Mouse (Mus musculus) kidney, postnatal 25 days (tissue): ENCODE measurements at regions not wholly inside any gene's neighbourhood (a gene's known extent, or its start where the extent isn't known, plus 50 kb on each side); places are given as distances from the start of the nearest gene placed in this dataset.

ENCODE experiments used
- DNase-seq, 2 experiments: peaks; one replicate each; pipeline ENCODE4 v3.0.0; 2021; ENCODE audit warnings: mixed read lengths in 2 of 2

GRCm38 (mm10) chr13:42593488-42594170 lies 86.8 kb upstream of the Phactr1 start:
- no peak for DNase-seq

GRCm38 (mm10) chr13:42595180-42595579 lies 85.2 kb upstream of the Phactr1 start:
- no peak for DNase-seq

GRCm38 (mm10) chr13:42597781-42598180 lies 82.6 kb upstream of the Phactr1 start:
- no peak for DNase-seq

DNA sequence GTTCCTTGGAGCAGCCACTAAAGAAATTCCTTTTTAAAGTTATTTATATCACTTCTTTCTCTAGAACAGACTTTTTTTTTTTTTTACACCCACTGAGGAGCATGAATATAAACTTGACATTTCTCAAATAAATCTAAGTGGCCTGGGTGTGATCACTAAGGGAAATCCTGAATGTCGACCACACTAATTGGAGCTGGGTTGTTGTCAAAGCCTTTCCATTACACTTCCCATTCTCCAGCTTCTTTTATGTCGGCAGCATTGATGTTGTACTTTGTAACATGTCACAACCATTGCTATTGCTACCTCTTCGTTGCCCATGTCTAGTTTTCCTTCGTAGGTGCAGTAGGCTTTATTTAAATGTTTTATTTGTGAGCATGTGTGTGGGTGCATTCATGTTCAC lies 77.1 kb upstream of the Phactr1 start:
- no peak for DNase-seq

- DNase-seq = no peak
These were observed 72.7 kb upstream of the Phactr1 start for GRCm38 (mm10) chr13:42607735-42608134.

DNA sequence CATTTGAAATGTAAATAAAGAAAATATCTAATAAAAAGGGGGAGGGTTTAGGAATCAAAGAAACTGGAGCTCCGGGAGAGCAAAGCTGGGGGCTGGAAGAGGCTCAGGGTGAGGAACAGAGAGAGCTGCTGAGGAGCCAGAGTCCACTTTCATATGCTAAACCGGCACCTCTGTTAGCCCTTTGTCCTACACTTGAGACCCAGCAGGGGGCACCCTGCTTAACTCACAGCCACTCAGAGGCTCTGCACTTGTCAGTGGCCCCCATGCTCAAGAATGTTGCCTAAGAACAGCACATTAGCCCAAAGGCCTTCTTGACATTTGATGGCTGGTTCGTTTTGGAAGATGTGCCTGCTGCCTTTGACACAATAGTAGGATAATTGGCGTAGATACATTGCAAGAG lies 71.5 kb upstream of the Phactr1 start:
- peak in 1 of 2 experiments; percentile 27 for DNase-seq

DNA sequence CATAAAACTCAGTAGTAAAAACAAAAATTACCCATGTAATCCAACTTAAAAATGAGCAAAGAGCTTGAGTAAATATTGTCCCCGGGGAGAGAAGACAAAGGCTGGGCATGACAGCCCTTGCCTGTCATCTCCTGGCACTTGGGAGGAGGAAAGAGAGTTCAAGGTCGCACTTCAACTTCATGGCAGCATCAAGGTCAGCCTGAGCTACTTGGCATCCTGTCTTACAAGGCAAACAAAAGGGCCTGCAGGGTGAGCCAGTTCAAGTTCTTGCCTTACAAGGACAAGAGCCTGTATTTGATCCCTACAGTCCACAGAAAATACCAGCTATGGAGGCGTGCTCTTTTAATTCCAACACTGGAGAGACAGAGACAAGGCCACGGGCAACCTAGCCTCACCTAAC lies 67.1 kb upstream of the Phactr1 start:
- DNase-seq = no peak

DNA sequence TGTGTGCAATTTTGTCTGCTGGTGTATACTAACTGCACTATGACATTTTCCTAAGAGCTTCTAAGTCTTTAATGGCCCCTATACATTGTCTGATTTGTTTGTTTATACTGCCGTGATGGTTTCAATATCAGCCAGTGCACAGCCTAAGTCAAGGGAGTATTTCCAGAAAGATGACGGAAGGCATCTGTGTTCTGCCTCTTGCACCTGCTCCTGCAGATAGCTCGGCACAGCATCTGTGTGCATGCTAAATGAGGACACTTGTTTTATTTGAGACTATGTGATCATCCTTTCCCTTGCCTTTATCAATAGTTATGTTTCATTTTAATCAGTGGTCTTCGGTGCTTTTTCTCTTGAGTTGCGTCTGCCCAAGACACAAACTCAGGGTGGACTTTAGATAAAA lies 64.6 kb upstream of the Phactr1 start:
- DNase-seq = no peak

DNA sequence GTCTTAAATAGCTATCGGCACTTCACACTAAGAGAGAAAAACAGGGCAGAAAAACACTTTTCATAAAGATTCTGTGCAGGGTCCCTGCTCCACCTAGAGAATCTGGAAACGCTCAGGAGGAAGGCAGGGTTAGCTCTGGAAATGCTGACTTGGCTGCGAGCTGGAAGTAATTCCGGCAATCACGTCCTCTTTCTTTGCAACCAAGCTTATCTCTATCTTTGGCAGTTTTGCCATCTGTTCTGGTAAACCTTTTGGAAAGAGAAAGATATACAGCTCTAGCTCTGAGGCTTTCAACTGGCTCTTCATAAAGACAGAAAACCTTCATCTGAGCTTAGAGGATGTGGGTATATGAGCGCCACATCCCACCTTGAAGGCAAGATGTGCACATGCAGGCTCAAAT lies 63.2 kb upstream of the Phactr1 start:
- DNase-seq = no peak

DNA sequence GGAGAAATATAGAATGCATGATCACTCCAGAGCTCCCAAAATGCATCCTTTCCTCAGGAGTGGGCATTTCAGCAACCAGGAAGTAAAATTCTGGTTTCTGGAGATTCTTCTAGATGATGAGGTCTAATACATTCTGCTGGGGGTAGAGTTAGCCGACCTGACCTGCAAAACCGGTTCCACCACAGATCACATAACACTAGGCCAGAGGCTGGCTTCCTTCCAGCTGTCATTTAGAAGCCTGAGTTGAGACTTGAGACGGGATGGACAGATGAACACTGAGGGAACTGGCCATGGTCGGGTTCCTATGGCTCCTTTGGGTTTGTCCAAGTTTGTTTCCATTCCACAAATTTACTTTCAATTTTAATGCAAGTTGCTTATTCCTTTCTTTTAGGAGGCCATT lies 62.6 kb upstream of the Phactr1 start:
- DNase-seq = peak; percentile 59 to 69

- no peak for DNase-seq
These were observed 60.7 kb upstream of the Phactr1 start for GRCm38 (mm10) chr13:42619555-42620280.

- peak; percentile 47 to 75 for DNase-seq
These were observed 56.9 kb upstream of the Phactr1 start for GRCm38 (mm10) chr13:42623491-42623890.
